Mouse (Mus musculus) heart, postnatal 0 days (tissue): Measurements from ENCODE around the gene Nkain1.

Source experiments
- CTCF ChIP-seq: IDR thresholded peaks from 2 replicates; pipeline ENCODE4 v1.5.1; 2016; ENCODE audit warnings: antibody characterized with exemption, control low read depth, low read depth
- EP300 ChIP-seq: IDR thresholded peaks from 2 replicates; pipeline ENCODE4 v1.6.1; 2016; ENCODE audit warnings: antibody characterized with exemption, low read depth

- no peak for TF ChIP-seq EP300
- TF ChIP-seq CTCF = no peak
Measured at GRCm38 (mm10) chr4:130532347-130532746, 41.6 kb downstream of the Nkain1 start.
